In the genomic region with DNA sequence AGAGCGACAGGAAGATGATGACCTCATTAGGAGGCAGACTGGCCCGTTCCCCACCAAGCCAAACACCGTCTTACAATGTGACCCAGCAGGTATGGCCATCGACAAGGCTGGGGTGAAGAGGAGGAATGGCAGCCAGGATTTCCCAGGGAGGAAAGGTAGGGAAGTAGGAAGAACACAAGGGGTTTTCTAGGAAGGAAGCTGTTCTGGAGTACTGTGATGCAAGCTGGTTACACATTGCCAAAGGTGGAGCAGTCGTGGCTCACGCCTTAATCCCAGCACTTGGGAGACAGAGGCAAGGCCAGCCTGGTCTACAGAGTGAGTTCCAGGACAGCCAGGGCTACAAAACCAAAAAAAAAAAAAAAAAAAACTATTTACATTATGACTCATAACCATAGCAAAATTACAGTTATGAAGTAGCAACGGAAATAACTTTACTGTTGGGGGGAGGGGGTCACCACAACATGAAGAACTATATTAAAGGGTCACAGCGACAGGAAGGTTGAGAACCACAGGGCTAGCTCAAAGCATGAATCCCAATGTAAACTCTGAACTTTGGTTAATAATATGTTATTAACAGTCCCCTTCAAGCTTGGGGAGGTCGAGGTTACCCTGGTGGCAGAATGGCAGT, we compare ENCODE assay signal across 29 mouse cellular contexts.
DNase-seq lines count a peak whose midpoint lies in the region; ATAC-seq lines count a peak whose summit lies in the region.
"Had no signal": no experiment of that assay in that cellular context is flagged by ENCODE, and none has a peak within 500 bp of the region (broad histone marks: within the 10 kb centered on the region; RNA-seq: fewer than 3 reads in every experiment).

No protein-coding gene starts in this region.

- H3K4me3 ChIP-seq in midbrain, embryonic 11.5 days (ENCODE audit: low read depth, low read length) = no peak overlapping the region
- no peak overlapping the region for H3K4me3 ChIP-seq in midbrain, embryonic 13.5 days (replicated peaks)
- no peak overlapping the region for H3K4me3 ChIP-seq in embryonic facial prominence, embryonic 10.5 days
- H3K4me3 ChIP-seq: embryonic facial prominence, embryonic 15.5 days; heart, embryonic 15.5 days; hindbrain, embryonic 13.5 days; layer of hippocampus, adult 2 months; megakaryocyte, embryonic 14.5 days; midbrain, embryonic 15.5 days; myocyte had no signal

- DNase-seq in midbrain, embryonic 11.5 days (ENCODE audit: low spot score, missing footprints) = peak; percentile 75
- peak; percentile 76 for DNase-seq in CD4-positive, CD25-positive, alpha-beta regulatory T cell, adult 2 months (ENCODE audit: low read depth, low spot score)
- no peak for DNase-seq in embryonic facial prominence, embryonic 10.5 days (ENCODE audit: low spot score)
- no peak for DNase-seq in kidney, adult 11 months
- no peak for DNase-seq in right cerebral cortex, postnatal 36 days (ENCODE audit: low spot score in 2 of 2)
- DNase-seq: adrenal gland, postnatal 14 days; cerebellum, adult 2 months; cerebellum, postnatal 36 days; embryo, embryonic 11 days; gastrocnemius, postnatal 14 days; heart, postnatal 36 days; kidney, adult 9 months; kidney, postnatal 14 days; liver, postnatal 0 days; lung, postnatal 14 days; right cerebral cortex, adult 18-20 months; thymus, postnatal 14 days had no signal

- H3K9me3 ChIP-seq in midbrain, embryonic 11.5 days (ENCODE audit: control insufficient read depth, low read length) = no peaks in the 10 kb centered on the region
- no peaks in the 10 kb centered on the region for H3K9me3 ChIP-seq in midbrain, embryonic 13.5 days
- H3K9me3 ChIP-seq in embryonic facial prominence, embryonic 10.5 days = no peaks in the 10 kb centered on the region
- H3K9me3 ChIP-seq: embryonic facial prominence, embryonic 15.5 days; heart, embryonic 15.5 days; hindbrain, embryonic 13.5 days; megakaryocyte, embryonic 14.5 days; midbrain, embryonic 15.5 days had no signal

- no peaks in the 10 kb centered on the region for H3K36me3 ChIP-seq in midbrain, embryonic 11.5 days (ENCODE audit: control insufficient read depth, insufficient read depth, low read length)
- no peaks in the 10 kb centered on the region for H3K36me3 ChIP-seq in midbrain, embryonic 13.5 days
- H3K36me3 ChIP-seq in embryonic facial prominence, embryonic 10.5 days (replicated peaks) = no peaks in the 10 kb centered on the region
- H3K36me3 ChIP-seq: embryonic facial prominence, embryonic 15.5 days; heart, embryonic 15.5 days; hindbrain, embryonic 13.5 days; midbrain, embryonic 15.5 days had no signal

- H3K4me2 ChIP-seq in midbrain, embryonic 11.5 days = no peak overlapping the region
- H3K4me2 ChIP-seq in midbrain, embryonic 13.5 days (replicated peaks) = no peak overlapping the region
- H3K4me2 ChIP-seq: embryonic facial prominence, embryonic 15.5 days; heart, embryonic 15.5 days; hindbrain, embryonic 13.5 days; liver, embryonic 11.5 days; midbrain, embryonic 15.5 days had no signal

- ATAC-seq in midbrain, embryonic 11.5 days (ENCODE audit: low FRiP score) = no peak
- ATAC-seq in midbrain, embryonic 13.5 days = no peak
- peak; percentile 33 for ATAC-seq in granulocyte monocyte progenitor cell, adult 5-6 weeks (replicated peaks; ENCODE audit: poor library complexity, severe bottlenecking)
- ATAC-seq: forebrain, embryonic 14.5 days; liver, postnatal 0 days; midbrain, embryonic 15.5 days had no signal

- 83% methylated on average over 9 of the region's 9 CpGs for WGBS in midbrain, embryonic 11.5 days
- WGBS in midbrain, embryonic 13.5 days = 88% methylated on average over 9 of the region's 9 CpGs
- 86% methylated on average over 9 of the region's 9 CpGs for whole genome bisulfite sequencing in embryonic facial prominence, embryonic 10.5 days

- no peak overlapping the region for H3K27ac ChIP-seq in midbrain, embryonic 11.5 days (ENCODE audit: low read depth, low read length)
- H3K27ac ChIP-seq in midbrain, embryonic 13.5 days = no peak overlapping the region
- no peak overlapping the region for H3K27ac ChIP-seq in embryonic facial prominence, embryonic 10.5 days (replicated peaks)
- H3K27ac ChIP-seq: embryonic facial prominence, embryonic 15.5 days; heart, embryonic 15.5 days; hindbrain, embryonic 13.5 days; layer of hippocampus, adult 2 months; midbrain, embryonic 15.5 days; stomach, postnatal 0 days had no signal

- H3K27me3 ChIP-seq in midbrain, embryonic 11.5 days (ENCODE audit: control insufficient read depth, insufficient read depth, low read length) = no peaks in the 10 kb centered on the region
- no peaks in the 10 kb centered on the region for H3K27me3 ChIP-seq in midbrain, embryonic 13.5 days
- no peaks in the 10 kb centered on the region for H3K27me3 ChIP-seq in embryonic facial prominence, embryonic 10.5 days (replicated peaks; ENCODE audit: low read depth, poor library complexity, severe bottlenecking)
- H3K27me3 ChIP-seq: embryonic facial prominence, embryonic 15.5 days; heart, embryonic 15.5 days; hindbrain, embryonic 13.5 days; midbrain, embryonic 15.5 days had no signal

- H3K4me1 ChIP-seq in midbrain, embryonic 11.5 days (ENCODE audit: control insufficient read depth, insufficient read depth, low read length) = no peaks in the 10 kb centered on the region
- peaks cover 12% of the 10 kb centered on the region; the same call in 1 of the 2 replicates for H3K4me1 ChIP-seq in midbrain, embryonic 13.5 days (replicated peaks)
- H3K4me1 ChIP-seq in embryonic facial prominence, embryonic 10.5 days = no peaks in the 10 kb centered on the region
- H3K4me1 ChIP-seq: embryonic facial prominence, embryonic 15.5 days had no signal

- H3K9ac ChIP-seq in midbrain, embryonic 11.5 days (ENCODE audit: low read length) = no peak overlapping the region
- H3K9ac ChIP-seq in midbrain, embryonic 13.5 days (replicated peaks) = no peak overlapping the region
- H3K9ac ChIP-seq: embryonic facial prominence, embryonic 15.5 days; heart, embryonic 15.5 days; hindbrain, embryonic 13.5 days; liver, postnatal 0 days; midbrain, embryonic 15.5 days had no signal

Comparison
In these comparisons a context has a peak if more than half of its experiments do, and no peak if none do; other contexts are left out.
1. DNase-seq: peak in midbrain, embryonic 11.5 days (single experiment) and CD4-positive, CD25-positive, alpha-beta regulatory T cell, adult 2 months (single experiment); none in embryonic facial prominence, embryonic 10.5 days (single experiment), kidney, adult 11 months (single experiment) and right cerebral cortex, postnatal 36 days (0 of 2).